Mouse (Mus musculus): Measurements from ENCODE around the gene Cpxm1. TPM values are rescaled to one million over a fixed set of nuclear protein-coding genes. Genes with fewer than 3 reads are reported as not detected.
"Not testable (repeated sequence)": the region's sequence is repeated elsewhere in the genome, so short reads cannot be mapped to it uniquely, and the experiment has no call there.

Gene Cpxm1
- total RNA-seq, 4 experiments from 2014 or later = 5.5 to 12.3 (median 7.9) TPM

DNA sequence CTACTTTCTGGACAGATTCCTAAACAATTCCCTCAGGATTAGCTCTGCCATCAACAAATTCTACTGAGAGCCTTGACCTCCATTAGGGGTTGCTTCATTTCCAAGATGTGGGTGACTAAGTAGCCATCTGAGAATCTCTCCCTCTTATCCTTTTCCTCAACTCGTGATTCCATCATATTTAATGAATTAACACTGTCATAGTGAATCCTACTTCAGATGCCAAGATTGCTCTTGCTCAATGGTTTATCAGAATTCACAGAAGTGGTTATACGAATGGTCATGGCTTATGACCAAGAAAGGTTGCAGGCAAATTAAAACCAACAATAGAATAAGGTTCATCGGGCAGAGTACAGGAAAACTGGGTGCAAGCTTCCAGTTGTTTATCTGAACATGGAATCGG lies 4.5 kb upstream of the Cpxm1 start:
- DNase-seq = no peak

DNA sequence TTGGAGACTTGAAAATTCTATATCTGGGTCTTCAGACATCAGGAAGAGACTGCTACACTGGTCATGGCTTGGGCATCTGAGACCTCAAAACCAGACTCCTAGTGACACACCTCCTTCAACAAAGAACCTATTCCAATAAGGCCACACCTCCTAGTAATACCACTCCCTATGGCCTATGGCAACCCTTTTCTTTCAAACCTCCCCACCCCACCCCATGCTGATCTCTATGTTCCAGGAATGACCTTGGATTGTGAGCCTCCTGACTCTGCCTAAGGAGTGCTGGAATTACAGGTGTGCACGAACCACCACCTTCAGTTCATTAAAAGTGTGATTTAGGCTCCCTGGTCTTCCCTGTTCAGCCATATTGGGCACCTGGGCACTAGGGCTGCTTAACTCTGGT lies 2.7 kb upstream of the Cpxm1 start:
- DNase-seq = no peak

- DNase-seq = no peak
Observed at GRCm38 (mm10) chr2:130398091-130398490, 717 bp upstream of the Cpxm1 start.

DNA sequence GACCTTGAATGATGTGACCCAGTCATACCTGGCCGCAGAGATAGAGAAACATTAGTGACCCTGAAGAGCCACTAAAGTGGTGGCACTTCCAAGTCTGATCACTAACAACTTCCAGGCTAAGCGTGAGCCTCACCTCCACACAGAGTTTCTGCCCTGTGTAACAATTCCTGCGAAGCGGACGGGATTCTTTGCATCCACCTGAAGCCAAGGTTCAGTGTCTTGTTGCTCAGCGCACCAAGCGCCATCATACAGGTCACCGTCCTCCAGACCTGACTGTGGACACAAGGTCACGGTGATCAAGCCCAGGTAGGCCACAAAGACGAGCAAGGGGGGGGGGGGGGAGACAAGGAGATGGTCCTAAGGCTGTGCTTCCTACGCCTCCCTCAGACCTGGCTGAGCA lies 1.7 kb downstream of the Cpxm1 start:
- DNase-seq = no peak

- DNase-seq = no peak
Observed at GRCm38 (mm10) chr2:130392836-130393235, 4.5 kb downstream of the Cpxm1 start.

DNA sequence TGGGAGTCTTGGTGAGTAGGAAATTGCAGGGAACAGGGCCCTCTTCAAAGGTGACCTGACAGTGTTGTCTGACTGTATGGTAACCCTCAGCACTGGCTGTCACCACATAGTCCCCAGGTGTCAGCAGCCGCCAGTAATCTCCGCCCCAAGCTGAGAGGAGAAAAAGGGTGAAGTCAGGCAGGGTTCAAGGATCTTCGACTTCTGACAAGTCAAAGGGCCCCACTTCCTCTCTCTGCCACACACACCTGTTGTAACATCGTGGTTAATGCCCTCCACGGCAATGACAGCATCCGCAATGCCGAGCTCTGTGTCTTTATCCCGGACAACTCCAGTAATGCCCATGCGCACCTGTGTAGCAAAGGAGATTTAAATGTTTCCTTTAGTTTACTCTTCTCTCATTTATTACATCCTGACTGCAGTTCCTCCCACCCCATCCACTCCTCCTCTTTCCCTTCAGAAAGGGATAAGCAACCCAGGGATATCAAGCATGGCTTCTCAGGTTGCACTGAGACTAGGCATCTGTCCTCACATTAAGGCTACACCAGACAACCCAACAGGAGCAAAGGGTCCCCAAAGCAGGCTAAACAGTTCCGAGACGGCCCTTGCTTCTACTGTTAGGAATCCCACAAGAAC lies 6.3 kb downstream of the Cpxm1 start:
- DNase-seq = no peak

GRCm38 (mm10) chr2:130388796-130389195 lies 8.6 kb downstream of the Cpxm1 start:
- DNase-seq = no peak

DNA sequence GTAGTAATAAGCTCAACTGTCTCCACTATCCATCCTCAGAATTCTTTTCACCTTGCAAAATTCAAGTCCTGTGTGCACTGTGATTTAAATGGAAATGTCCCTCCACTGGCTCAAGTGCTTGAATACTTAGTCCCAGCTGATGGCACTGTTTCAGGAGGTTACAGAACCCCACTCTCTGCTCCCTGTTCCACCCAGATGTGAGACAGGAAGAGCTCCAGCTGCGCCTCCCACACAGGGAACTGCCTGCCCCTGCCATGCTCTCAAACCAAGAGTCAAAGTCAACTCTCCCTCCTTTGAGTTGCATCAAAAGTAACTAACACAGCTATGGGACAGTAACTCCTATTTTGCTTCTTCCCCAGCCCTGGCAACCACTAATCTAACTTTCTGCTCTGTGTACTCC lies 11.2 kb downstream of the Cpxm1 start:
- no peak for DNase-seq

DNA sequence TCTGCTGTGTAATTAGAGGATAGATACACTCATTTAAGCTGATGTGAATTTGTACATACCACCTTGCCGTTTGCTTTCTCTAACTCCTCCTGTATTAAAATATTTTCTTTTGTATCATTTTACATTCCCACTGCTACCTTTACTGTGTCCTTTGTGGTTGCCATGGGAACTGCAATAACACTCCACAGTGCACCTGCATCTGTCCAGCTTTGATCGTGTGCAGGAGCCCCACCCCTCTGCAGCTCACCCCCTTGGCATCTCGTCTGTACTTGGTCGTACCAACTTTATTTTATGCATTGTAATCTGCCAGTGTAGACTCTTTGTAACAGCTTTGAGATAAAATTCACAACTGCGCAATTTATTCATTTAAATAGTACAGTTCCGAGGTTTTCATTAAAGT lies 13.5 kb downstream of the Cpxm1 start:
- no peak for DNase-seq

DNA sequence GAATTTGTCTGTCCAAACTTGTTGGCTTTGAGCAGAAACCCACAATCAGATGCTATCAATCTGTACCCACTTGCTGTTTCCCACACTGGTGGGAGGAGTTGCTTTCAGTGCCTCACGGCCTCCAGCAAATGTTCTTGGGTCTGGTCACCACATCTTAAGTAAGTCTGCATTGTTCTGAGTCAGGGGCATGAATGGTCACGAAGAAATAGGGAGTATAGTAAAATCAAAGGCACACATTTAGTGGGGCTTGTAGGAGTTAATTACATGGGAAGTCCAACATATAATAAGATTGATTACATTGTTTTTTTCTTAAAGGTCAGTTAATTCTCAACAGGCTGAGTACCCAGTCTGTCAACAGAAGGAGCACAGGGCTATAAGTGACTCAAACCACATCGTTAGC lies 14.2 kb downstream of the Cpxm1 start:
- no peak for DNase-seq

GRCm38 (mm10) chr2:130374951-130375350 lies 22.4 kb downstream of the Cpxm1 start:
- DNase-seq = no peak

- not testable (repeated sequence) for DNase-seq
Observed at GRCm38 (mm10) chr2:130373026-130373425, 24.3 kb downstream of the Cpxm1 start.

GRCm38 (mm10) chr2:130367386-130367785 lies 30.0 kb downstream of the Cpxm1 start:
- DNase-seq = no peak

DNA sequence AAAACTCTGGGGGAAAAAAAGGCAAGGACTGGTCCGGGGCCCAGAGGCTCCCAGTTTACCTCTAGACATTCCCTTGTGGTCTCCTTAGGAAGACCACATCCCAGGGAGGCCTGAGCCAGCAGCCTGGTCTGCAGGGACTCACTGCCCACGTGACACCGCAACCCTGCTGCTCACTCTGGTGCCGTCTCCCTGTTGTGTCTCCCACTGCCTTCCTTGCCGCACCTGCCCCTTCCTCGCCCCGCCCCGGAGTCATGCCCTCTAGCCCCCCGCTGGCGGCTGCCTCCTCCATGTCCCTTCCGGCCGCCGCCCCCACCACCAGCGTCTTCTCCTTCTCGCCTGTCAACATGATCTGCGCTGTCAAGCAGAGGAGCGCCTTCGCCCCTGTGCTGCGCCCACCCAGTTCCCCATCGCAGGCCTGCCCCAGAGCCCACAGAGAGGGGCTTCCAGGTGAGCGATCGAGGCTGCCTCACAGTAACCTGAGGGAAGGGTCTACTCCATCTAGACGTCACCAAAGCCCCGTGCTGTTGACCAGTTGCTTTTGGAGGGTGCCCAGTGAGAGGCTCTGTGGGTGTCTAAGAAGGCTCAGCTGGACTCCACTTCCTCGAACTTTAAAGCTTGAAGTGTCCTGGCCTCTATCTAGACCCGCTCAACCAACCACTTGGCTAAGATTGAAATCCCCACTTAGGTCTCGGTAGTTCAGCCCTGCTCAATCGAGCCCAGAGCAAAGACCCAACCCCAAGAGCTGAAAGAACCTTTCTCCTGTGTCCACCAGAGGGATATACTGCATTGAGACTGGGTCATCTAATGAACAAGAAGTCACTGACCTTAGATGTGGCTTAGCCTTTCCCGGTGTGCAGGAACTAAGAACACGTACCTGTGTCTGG lies 31.9 kb downstream of the Cpxm1 start:
- no peak for DNase-seq

- peak; percentile 14 for DNase-seq
Observed at GRCm38 (mm10) chr2:130362511-130363026, 34.8 kb downstream of the Cpxm1 start.

DNA sequence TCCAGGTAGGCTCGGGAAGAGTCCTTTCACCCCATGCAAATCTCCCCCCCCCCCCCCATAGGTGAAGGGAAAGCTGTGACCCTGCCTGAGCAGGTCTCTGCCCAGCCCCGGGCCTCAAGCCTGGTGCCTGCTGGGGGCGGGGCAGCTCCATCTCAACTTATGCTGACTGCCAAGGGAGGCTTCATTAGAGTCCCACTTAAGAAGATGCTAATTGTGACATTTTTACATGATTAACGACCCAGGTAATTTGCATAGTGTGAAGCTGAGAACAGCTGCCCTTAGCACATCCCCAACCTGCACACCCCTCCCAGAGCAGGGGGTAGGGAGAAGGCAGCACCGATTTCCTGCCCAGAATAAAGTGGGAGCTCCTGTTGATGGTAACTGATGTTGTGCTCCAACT lies 38.5 kb downstream of the Cpxm1 start:
- no peak for DNase-seq

DNA sequence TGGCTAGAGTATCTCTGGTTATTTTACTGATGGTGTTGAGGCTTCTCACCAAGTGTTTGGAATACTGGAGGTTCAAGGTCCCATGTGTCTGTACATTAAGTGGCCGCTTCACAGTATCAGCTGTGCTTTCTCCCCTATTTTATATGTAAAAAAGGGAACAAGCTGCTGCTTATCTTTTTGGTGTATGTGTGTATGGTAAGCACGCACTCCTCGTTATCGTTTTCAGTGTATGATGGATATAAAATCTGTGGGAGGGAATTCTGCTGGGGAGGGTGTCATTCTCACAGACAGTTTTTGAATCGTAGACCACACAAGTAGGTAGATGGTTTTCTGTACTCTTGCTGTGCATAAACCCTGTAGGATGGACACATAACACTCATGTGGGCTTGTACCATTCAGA lies 39.8 kb downstream of the Cpxm1 start:
- no peak for DNase-seq

GRCm38 (mm10) chr2:130353889-130354288 lies 43.5 kb downstream of the Cpxm1 start:
- DNase-seq = no peak

- DNase-seq = no peak
Observed at GRCm38 (mm10) chr2:130353411-130353810, 44.0 kb downstream of the Cpxm1 start.

GRCm38 (mm10) chr2:130351758-130352339 lies 45.5 kb downstream of the Cpxm1 start:
- no peak for DNase-seq

GRCm38 (mm10) chr2:130350376-130350775 lies 47.0 kb downstream of the Cpxm1 start:
- no peak for DNase-seq

- no peak for DNase-seq
Observed at GRCm38 (mm10) chr2:130341220-130341580, 56.2 kb downstream of the Cpxm1 start.
